Mouse (Mus musculus) heart, embryonic 10.5 days (tissue): ENCODE data around the gene Cish. TPM values are rescaled to one million over a fixed set of nuclear protein-coding genes. Genes with fewer than 3 reads are reported as not detected.

Experiments used
- DNase-seq: peaks from one replicate; pipeline ENCODE4 v3.0.0-alpha.2; 2017; ENCODE audit warnings: low spot score
- H3K27ac ChIP-seq: fragments of 300-500 bp; sonication (generic); 2 replicates; pipeline ENCODE4 v1.5.1; 2016; ENCODE audit warnings: mild to moderate bottlenecking
- H3K27me3 ChIP-seq: fragments of 300-500 bp; sonication (generic); 2 replicates; pipeline ENCODE4 v1.6.1; 2016; ENCODE audit warnings: mild to moderate bottlenecking; ENCODE audit not compliant: poor library complexity, insufficient read depth, severe bottlenecking
- H3K36me3 ChIP-seq: fragments of 300-500 bp; sonication (generic); 2 replicates; pipeline ENCODE4 v1.6.1; 2016; ENCODE audit warnings: mild to moderate bottlenecking, moderate library complexity
- H3K4me1 ChIP-seq: fragments of 300-500 bp; sonication (generic); 2 replicates; pipeline ENCODE4 v1.6.1; 2016; ENCODE audit warnings: mild to moderate bottlenecking
- H3K4me3 ChIP-seq: fragments of 300-500 bp; sonication (generic); 2 replicates; pipeline ENCODE4 v1.5.1; 2016; ENCODE audit warnings: mild to moderate bottlenecking, moderate library complexity
- H3K9me3 ChIP-seq: fragments of 300-500 bp; sonication (generic); 2 replicates; pipeline ENCODE4 v1.6.1; 2016; ENCODE audit warnings: mild to moderate bottlenecking, moderate library complexity
- WGBS: fragments of 180-500 bp; shearing (Covaris S2); methylation state at CpG from one replicate; pipeline ENCODE4 v1.1.7; 2016; 5-methylcytosine and 5-hydroxymethylcytosine counted together
- polyA plus RNA-seq: library from polyadenylated mRNA; unstranded; fragments of >200 nt; fragmentation: Nextera tagmentation; extraction: Ambion mirVana; gene quantifications from 2 replicates; pipeline ENCODE4 v1.2.1, GENCODE M21; 2016

Gene Cish
- polyA plus RNA-seq, 1 experiment from 2014 or later: 9.4 TPM

- no peak for DNase-seq
- Histone ChIP-seq H3K27me3 (peaks cover 47% of the 10 kb centered on the region), H3K9me3 (no peaks in the 10 kb centered on the region), H3K36me3 (no peaks in the 10 kb centered on the region), H3K4me3 (no peak overlapping the region), H3K27ac (no peak overlapping the region), H3K4me1 (peaks cover 18% of the 10 kb centered on the region; the same call in 1 of the 2 replicates)
- whole genome bisulfite sequencing: 85% methylated on average over 5 of the region's 5 CpGs
Measured at GRCm38 (mm10) chr9:107263912-107264311, 31.9 kb upstream of the Cish start.

GRCm38 (mm10) chr9:107264731-107265130 lies 31.1 kb upstream of the Cish start:
- 72% methylated on average over 3 of the region's 3 CpGs for WGBS

GRCm38 (mm10) chr9:107267028-107267427 lies 28.8 kb upstream of the Cish start:
- Histone ChIP-seq H3K27me3 (peaks cover 40% of the 10 kb centered on the region; the same call in 1 of the 2 replicates), H3K9me3 (no peaks in the 10 kb centered on the region), H3K27ac (no peak overlapping the region), H3K4me1 (peaks cover 21% of the 10 kb centered on the region; the same call in 1 of the 2 replicates), H3K36me3 (no peaks in the 10 kb centered on the region), H3K4me3 (no peak overlapping the region)
- no peak for DNase-seq
- 63% methylated on average over 1 of the region's 1 CpGs for WGBS

More at GRCm38 (mm10) chr9:107264731-107265130, 31.1 kb upstream of the Cish start:
- no peak overlapping the region for H3K4me3 ChIP-seq
- H3K9me3 ChIP-seq: no peaks in the 10 kb centered on the region
- H3K27ac ChIP-seq: no peak overlapping the region
- H3K36me3 ChIP-seq: no peaks in the 10 kb centered on the region
- peaks cover 16% of the 10 kb centered on the region; the same call in 1 of the 2 replicates for H3K4me1 ChIP-seq
- peaks cover 47% of the 10 kb centered on the region for H3K27me3 ChIP-seq
- DNase-seq: no peak

- 44% methylated on average over 4 of the region's 4 CpGs for WGBS
- Histone ChIP-seq H3K27me3 (peaks cover 32% of the 10 kb centered on the region; the same call in 1 of the 2 replicates), H3K36me3 (no peaks in the 10 kb centered on the region), H3K4me3 (no peak overlapping the region), H3K4me1 (peaks cover 23% of the 10 kb centered on the region), H3K27ac (no peak overlapping the region), H3K9me3 (no peaks in the 10 kb centered on the region)
- DNase-seq: no peak
Measured at GRCm38 (mm10) chr9:107267721-107268402, 28.0 kb upstream of the Cish start.

GRCm38 (mm10) chr9:107269772-107270171 lies 26.1 kb upstream of the Cish start:
- no peaks in the 10 kb centered on the region for H3K9me3 ChIP-seq
- peaks cover 23% of the 10 kb centered on the region for H3K4me1 ChIP-seq
- DNase-seq: no peak
- H3K4me3 ChIP-seq: no peak overlapping the region
- no peaks in the 10 kb centered on the region for H3K36me3 ChIP-seq
- H3K27me3 ChIP-seq: peaks cover 14% of the 10 kb centered on the region; the same call in 1 of the 2 replicates
- H3K27ac ChIP-seq: no peak overlapping the region
- WGBS: 90% methylated on average over 1 of the region's 1 CpGs

GRCm38 (mm10) chr9:107271177-107271938 lies 24.5 kb upstream of the Cish start:
- Histone ChIP-seq H3K9me3 (no peaks in the 10 kb centered on the region), H3K4me3 (no peak overlapping the region), H3K36me3 (no peaks in the 10 kb centered on the region), H3K4me1 (peaks cover 18% of the 10 kb centered on the region), H3K27me3 (no peaks in the 10 kb centered on the region), H3K27ac (no peak overlapping the region)
- 67% methylated on average over 7 of the region's 7 CpGs for WGBS
- DNase-seq: no peak

GRCm38 (mm10) chr9:107272284-107272683 lies 23.5 kb upstream of the Cish start:
- peak; percentile 80 for DNase-seq
- H3K9me3 ChIP-seq: no peaks in the 10 kb centered on the region
- H3K4me1 ChIP-seq: peaks cover 18% of the 10 kb centered on the region
- H3K36me3 ChIP-seq: no peaks in the 10 kb centered on the region
- no peaks in the 10 kb centered on the region for H3K27me3 ChIP-seq
- no peak overlapping the region for H3K4me3 ChIP-seq
- no peak overlapping the region for H3K27ac ChIP-seq
- WGBS: 20% methylated on average over 4 of the region's 4 CpGs

- Histone ChIP-seq H3K27me3 (no peaks in the 10 kb centered on the region), H3K36me3 (no peaks in the 10 kb centered on the region), H3K4me1 (peaks cover 18% of the 10 kb centered on the region), H3K9me3 (no peaks in the 10 kb centered on the region), H3K4me3 (no peak overlapping the region), H3K27ac (no peak overlapping the region)
- DNase-seq: no peak
- 64% methylated on average over 10 of the region's 10 CpGs for WGBS
Measured at GRCm38 (mm10) chr9:107273184-107273583, 22.6 kb upstream of the Cish start.

- H3K4me1 ChIP-seq: peaks cover 31% of the 10 kb centered on the region
- H3K36me3 ChIP-seq: no peaks in the 10 kb centered on the region
- DNase-seq: no peak
- WGBS: 84% methylated on average over 6 of the region's 6 CpGs
- H3K27me3 ChIP-seq: peaks cover 12% of the 10 kb centered on the region; the same call in 1 of the 2 replicates
- H3K27ac ChIP-seq: no peak overlapping the region
- H3K4me3 ChIP-seq: no peak overlapping the region
- no peaks in the 10 kb centered on the region for H3K9me3 ChIP-seq
Measured at GRCm38 (mm10) chr9:107274751-107275150, 21.1 kb upstream of the Cish start.

GRCm38 (mm10) chr9:107275710-107276109 lies 20.1 kb upstream of the Cish start:
- Histone ChIP-seq H3K27ac (no peak overlapping the region), H3K4me1 (peaks cover 41% of the 10 kb centered on the region), H3K36me3 (no peaks in the 10 kb centered on the region), H3K9me3 (no peaks in the 10 kb centered on the region), H3K4me3 (no peak overlapping the region), H3K27me3 (peaks cover 14% of the 10 kb centered on the region; the same call in 1 of the 2 replicates)
- DNase-seq: no peak
- 82% methylated on average over 5 of the region's 5 CpGs for WGBS

- 76% methylated on average over 7 of the region's 7 CpGs for WGBS
Measured at GRCm38 (mm10) chr9:107277603-107278002, 18.2 kb upstream of the Cish start.

GRCm38 (mm10) chr9:107278126-107278525 lies 17.7 kb upstream of the Cish start:
- no peak for DNase-seq
- no peaks in the 10 kb centered on the region for H3K36me3 ChIP-seq
- no peak overlapping the region for H3K4me3 ChIP-seq
- H3K27me3 ChIP-seq: peaks cover 14% of the 10 kb centered on the region; the same call in 1 of the 2 replicates
- WGBS: 41% methylated on average over 4 of the region's 4 CpGs
- H3K27ac ChIP-seq: no peak overlapping the region
- peaks cover 31% of the 10 kb centered on the region for H3K4me1 ChIP-seq
- no peaks in the 10 kb centered on the region for H3K9me3 ChIP-seq

More at GRCm38 (mm10) chr9:107277603-107278002, 18.2 kb upstream of the Cish start:
- Histone ChIP-seq H3K36me3 (no peaks in the 10 kb centered on the region), H3K9me3 (no peaks in the 10 kb centered on the region), H3K4me3 (no peak overlapping the region), H3K27me3 (peaks cover 14% of the 10 kb centered on the region; the same call in 1 of the 2 replicates), H3K27ac (no peak overlapping the region), H3K4me1 (peaks cover 31% of the 10 kb centered on the region)
- no peak for DNase-seq
